Mouse (Mus musculus) intestine, embryonic 14.5 days (tissue): ENCODE measurements around the gene Ank. TPM values are rescaled to one million over a fixed set of nuclear protein-coding genes. Genes with fewer than 3 reads are reported as not detected.

Source experiments
- ATAC-seq: fragments of 200-750 bp; cut with Nextera tagmentation; replicated peaks from 2 replicates; pipeline ENCODE4 v1.8.0; 2017; ENCODE audit warnings: low read depth, moderate number of reproducible peaks, moderate TSS enrichment, moderate library complexity; ENCODE audit not compliant: low FRiP score, low TSS enrichment
- DNase-seq: peaks from one replicate; pipeline ENCODE4 v3.0.0-alpha.2; 2018; ENCODE audit warnings: low spot score
- H3K27ac ChIP-seq: fragments of 300-500 bp; sonication (generic); 2 replicates; pipeline ENCODE4 v1.5.1; 2014; ENCODE audit warnings: low read depth, mild to moderate bottlenecking, control low read depth
- H3K27me3 ChIP-seq: fragments of 300-500 bp; sonication (generic); replicated peaks from 2 replicates; pipeline ENCODE4 v1.6.1; 2014; ENCODE audit warnings: low read length, control low read depth; ENCODE audit not compliant: control insufficient read depth, insufficient read depth
- H3K36me3 ChIP-seq: fragments of 300-500 bp; sonication (generic); 2 replicates; pipeline ENCODE4 v1.6.1; 2014; ENCODE audit warnings: low read length, control low read depth; ENCODE audit not compliant: control insufficient read depth, insufficient read depth
- H3K4me1 ChIP-seq: fragments of 300-500 bp; sonication (generic); replicated peaks from 2 replicates; pipeline ENCODE4 v1.6.1; 2014; ENCODE audit warnings: low read length, control low read depth, mixed read lengths; ENCODE audit not compliant: control insufficient read depth, insufficient read depth
- H3K4me2 ChIP-seq: fragments of 300-500 bp; sonication (generic); 2 replicates; pipeline ENCODE4 v1.6.1; 2014; ENCODE audit warnings: low read length
- H3K4me3 ChIP-seq: fragments of 300-500 bp; sonication (generic); 2 replicates; pipeline ENCODE4 v1.5.1; 2014; ENCODE audit warnings: low read depth, low read length, control low read depth, mixed read lengths
- H3K9ac ChIP-seq: fragments of 300-500 bp; sonication (generic); 2 replicates; pipeline ENCODE4 v1.6.1; 2014; ENCODE audit warnings: mild to moderate bottlenecking, low read length
- H3K9me3 ChIP-seq: fragments of 300-500 bp; sonication (generic); 2 replicates; pipeline ENCODE4 v1.6.1; 2016; ENCODE audit warnings: low read length, control low read depth; ENCODE audit not compliant: control insufficient read depth
- WGBS: fragments of 180-500 bp; shearing (Covaris S2); extraction: QIAGEN DNeasy Blood & Tissue Kit; methylation state at CpG from one replicate; pipeline ENCODE4 v1.1.7; 2014; 5-methylcytosine and 5-hydroxymethylcytosine counted together
- polyA plus RNA-seq: library from polyadenylated mRNA; unstranded; fragments of >200 nt; fragmentation: Nextera tagmentation; extraction: Ambion mirVana; gene quantifications from 2 replicates; pipeline ENCODE4 v1.2.1, GENCODE M21; 2014

The Ank gene
- polyA plus RNA-seq, 1 experiment from 2014 or later = 16.5 TPM

- H3K4me3 ChIP-seq = no peak overlapping the region
- H3K9ac ChIP-seq = no peak overlapping the region
- H3K36me3 ChIP-seq = 0 out of 2 replicates have a peak, but pooled peaks cover 9% of the 10 kb centered on the region
- no peak overlapping the region for H3K27ac ChIP-seq
- WGBS = 74% methylated on average over 16 of the region's 16 CpGs
- DNase-seq = no peak
- H3K4me2 ChIP-seq = no peak overlapping the region
- ATAC-seq = 0 out of 2 replicates have a peak, but pooled peaks have one; percentile 58
- no peaks in the 10 kb centered on the region for H3K27me3 ChIP-seq
- no peaks in the 10 kb centered on the region for H3K9me3 ChIP-seq
- H3K4me1 ChIP-seq = no peaks in the 10 kb centered on the region
Measured at GRCm38 (mm10) chr15:27577915-27578780, 111.7 kb downstream of the Ank start.

GRCm38 (mm10) chr15:27578918-27579317, 112.4 kb downstream of the Ank start:
- no peak overlapping the region for H3K9ac ChIP-seq
- H3K36me3 ChIP-seq = 0 out of 2 replicates have a peak, but pooled peaks cover 9% of the 10 kb centered on the region
- no peaks in the 10 kb centered on the region for H3K9me3 ChIP-seq
- no peak overlapping the region for H3K4me3 ChIP-seq
- H3K4me1 ChIP-seq = no peaks in the 10 kb centered on the region
- H3K27me3 ChIP-seq = no peaks in the 10 kb centered on the region
- ATAC-seq (no peak), DNase-seq (no peak)
- H3K4me2 ChIP-seq = no peak overlapping the region
- 88% methylated on average over 6 of the region's 6 CpGs for WGBS
- H3K27ac ChIP-seq = no peak overlapping the region

- Histone ChIP-seq H3K4me1 (no peaks in the 10 kb centered on the region), H3K9me3 (no peaks in the 10 kb centered on the region), H3K4me2 (no peak overlapping the region), H3K27ac (no peak overlapping the region), H3K9ac (no peak overlapping the region), H3K36me3 (0 out of 2 replicates have a peak, but pooled peaks cover 9% of the 10 kb centered on the region), H3K27me3 (no peaks in the 10 kb centered on the region), H3K4me3 (no peak overlapping the region)
- DNase-seq (no peak), ATAC-seq (no peak)
- WGBS = 78% methylated on average over 2 of the region's 2 CpGs
Measured at GRCm38 (mm10) chr15:27579853-27580252, 113.4 kb downstream of the Ank start.

- no peak overlapping the region for H3K9ac ChIP-seq
- H3K4me3 ChIP-seq = no peak overlapping the region
- H3K27ac ChIP-seq = no peak overlapping the region
- H3K9me3 ChIP-seq = no peaks in the 10 kb centered on the region
- no peaks in the 10 kb centered on the region for H3K4me1 ChIP-seq
- no peak overlapping the region for H3K4me2 ChIP-seq
- 89% methylated on average over 2 of the region's 2 CpGs for WGBS
- H3K36me3 ChIP-seq = 0 out of 2 replicates have a peak, but pooled peaks cover 9% of the 10 kb centered on the region
- ATAC-seq (no peak), DNase-seq (no peak)
- no peaks in the 10 kb centered on the region for H3K27me3 ChIP-seq
Measured at GRCm38 (mm10) chr15:27580771-27581170, 114.3 kb downstream of the Ank start.

GRCm38 (mm10) chr15:27581640-27582039, 115.2 kb downstream of the Ank start:
- 64% methylated on average over 3 of the region's 3 CpGs for WGBS
- no peak overlapping the region for H3K27ac ChIP-seq
- DNase-seq (no peak), ATAC-seq (no peak)
- H3K4me1 ChIP-seq = no peaks in the 10 kb centered on the region
- H3K4me3 ChIP-seq = no peak overlapping the region
- H3K36me3 ChIP-seq = 0 out of 2 replicates have a peak, but pooled peaks cover 5% of the 10 kb centered on the region
- H3K27me3 ChIP-seq = no peaks in the 10 kb centered on the region
- no peaks in the 10 kb centered on the region for H3K9me3 ChIP-seq
- H3K4me2 ChIP-seq = no peak overlapping the region
- no peak overlapping the region for H3K9ac ChIP-seq

GRCm38 (mm10) chr15:27582428-27582827, 116.0 kb downstream of the Ank start:
- H3K27me3 ChIP-seq = no peaks in the 10 kb centered on the region
- H3K9me3 ChIP-seq = no peaks in the 10 kb centered on the region
- ATAC-seq (no peak), DNase-seq (no peak)
- H3K4me3 ChIP-seq = no peak overlapping the region
- H3K4me1 ChIP-seq = no peaks in the 10 kb centered on the region
- no peak overlapping the region for H3K27ac ChIP-seq
- 0 out of 2 replicates have a peak, but pooled peaks cover 4% of the 10 kb centered on the region for H3K36me3 ChIP-seq
- no peak overlapping the region for H3K4me2 ChIP-seq
- 87% methylated on average over 3 of the region's 3 CpGs for WGBS
- H3K9ac ChIP-seq = no peak overlapping the region

- Histone ChIP-seq H3K36me3 (0 out of 2 replicates have a peak, but pooled peaks cover 4% of the 10 kb centered on the region), H3K9me3 (no peaks in the 10 kb centered on the region), H3K4me2 (no peak overlapping the region), H3K4me3 (no peak overlapping the region), H3K9ac (no peak overlapping the region), H3K4me1 (no peaks in the 10 kb centered on the region), H3K27me3 (no peaks in the 10 kb centered on the region), H3K27ac (no peak overlapping the region)
- DNase-seq = peak; percentile 61
- WGBS = 59% methylated on average over 4 of the region's 4 CpGs
- ATAC-seq = no peak
Measured at GRCm38 (mm10) chr15:27583042-27583441, 116.6 kb downstream of the Ank start.

- Histone ChIP-seq H3K27ac (no peak overlapping the region), H3K9ac (no peak overlapping the region), H3K4me1 (no peaks in the 10 kb centered on the region), H3K4me3 (no peak overlapping the region), H3K36me3 (0 out of 2 replicates have a peak, but pooled peaks cover 4% of the 10 kb centered on the region), H3K4me2 (no peak overlapping the region), H3K9me3 (no peaks in the 10 kb centered on the region), H3K27me3 (no peaks in the 10 kb centered on the region)
- WGBS = 93% methylated on average over 6 of the region's 6 CpGs
- ATAC-seq = no peak
- no peak for DNase-seq
Measured at GRCm38 (mm10) chr15:27583620-27584019, 117.1 kb downstream of the Ank start.
